Mouse (Mus musculus): ENCODE measurements around the gene Dbn1. TPM values are rescaled to one million over a fixed set of nuclear protein-coding genes. Genes with fewer than 3 reads are reported as not detected.

The Dbn1 gene
- polyA plus RNA-seq, 1 experiment from 2014 or later, result 43.0 TPM

- H3K27me3 ChIP-seq (replicated peaks; ENCODE audit: insufficient read depth, low read length), result no peaks in the 10 kb centered on the region
- WGBS, result 64% methylated on average over 17 of the region's 18 CpGs
- H3K27ac ChIP-seq (ENCODE audit: low read length), result no peak overlapping the region
- H3K36me3 ChIP-seq (ENCODE audit: insufficient read depth, low read length), result peaks cover 22% of the 10 kb centered on the region; the same call in 1 of the 2 replicates
- DNase-seq (ENCODE audit: low spot score), result peak; percentile 46
- TF ChIP-seq CTCF (IDR thresholded peaks at IDR 0.05) (no peak), EP300 (IDR thresholded peaks at IDR 0.05) (no peak)
- H3K4me1 ChIP-seq (ENCODE audit: insufficient read depth, low read depth, low read length), result no peaks in the 10 kb centered on the region
- no peak overlapping the region for H3K9ac ChIP-seq (replicated peaks; ENCODE audit: low read depth)
- H3K4me3 ChIP-seq (ENCODE audit: low read depth, low read length), result no peak overlapping the region
- H3K9me3 ChIP-seq (ENCODE audit: low read length), result no peaks in the 10 kb centered on the region
- peak; percentile 35 for ATAC-seq
- H3K4me2 ChIP-seq (replicated peaks; ENCODE audit: low read depth, low read length), result 0 out of 2 replicates have a peak overlapping the region, but pooled peaks have one; percentile 11
Measured at GRCm38 (mm10) chr13:55527834-55528772, 40.2 kb upstream of the Dbn1 start.

GRCm38 (mm10) chr13:55527212-55527611 lies 39.3 kb upstream of the Dbn1 start:
- Histone ChIP-seq H3K27ac (ENCODE audit: low read length) (no peak overlapping the region), H3K9ac (replicated peaks; ENCODE audit: low read depth) (no peak overlapping the region), H3K36me3 (ENCODE audit: insufficient read depth, low read length) (peaks cover 21% of the 10 kb centered on the region; the same call in 1 of the 2 replicates), H3K27me3 (replicated peaks; ENCODE audit: insufficient read depth, low read length) (no peaks in the 10 kb centered on the region), H3K9me3 (ENCODE audit: low read length) (no peaks in the 10 kb centered on the region), H3K4me3 (ENCODE audit: low read depth, low read length) (no peak overlapping the region), H3K4me2 (replicated peaks; ENCODE audit: low read depth, low read length) (0 out of 2 replicates have a peak overlapping the region, but pooled peaks have one; percentile 11), H3K4me1 (ENCODE audit: insufficient read depth, low read depth, low read length) (no peaks in the 10 kb centered on the region)
- TF ChIP-seq CTCF (IDR thresholded peaks at IDR 0.05) (no peak), EP300 (IDR thresholded peaks at IDR 0.05) (no peak)
- 69% methylated on average over 16 of the region's 16 CpGs for WGBS
- DNase-seq (ENCODE audit: low spot score) (no peak), ATAC-seq (no peak)

- no peak overlapping the region for H3K4me2 ChIP-seq (replicated peaks; ENCODE audit: low read depth, low read length)
- no peak overlapping the region for H3K4me3 ChIP-seq (ENCODE audit: low read depth, low read length)
- no peaks in the 10 kb centered on the region for H3K9me3 ChIP-seq (ENCODE audit: low read length)
- H3K36me3 ChIP-seq (ENCODE audit: insufficient read depth, low read length), result peaks cover 10% of the 10 kb centered on the region; the same call in 1 of the 2 replicates
- no peak overlapping the region for H3K9ac ChIP-seq (replicated peaks; ENCODE audit: low read depth)
- DNase-seq (ENCODE audit: low spot score), result no peak
- TF ChIP-seq EP300 (IDR thresholded peaks at IDR 0.05) (no peak), CTCF (IDR thresholded peaks at IDR 0.05) (no peak)
- no peaks in the 10 kb centered on the region for H3K4me1 ChIP-seq (ENCODE audit: insufficient read depth, low read depth, low read length)
- H3K27ac ChIP-seq (ENCODE audit: low read length), result no peak overlapping the region
- no peaks in the 10 kb centered on the region for H3K27me3 ChIP-seq (replicated peaks; ENCODE audit: insufficient read depth, low read length)
- no peak for ATAC-seq
- 75% methylated on average over 16 of the region's 16 CpGs for WGBS
Measured at GRCm38 (mm10) chr13:55525733-55526553, 38.0 kb upstream of the Dbn1 start.

- no peaks in the 10 kb centered on the region for H3K4me1 ChIP-seq (ENCODE audit: insufficient read depth, low read depth, low read length)
- no peaks in the 10 kb centered on the region for H3K36me3 ChIP-seq (ENCODE audit: insufficient read depth, low read length)
- 86% methylated on average over 23 of the region's 23 CpGs for WGBS
- TF ChIP-seq CTCF (IDR thresholded peaks at IDR 0.05) (no peak), EP300 (IDR thresholded peaks at IDR 0.05) (no peak)
- no peaks in the 10 kb centered on the region for H3K9me3 ChIP-seq (ENCODE audit: low read length)
- DNase-seq (ENCODE audit: low spot score) (no peak), ATAC-seq (no peak)
- H3K9ac ChIP-seq (replicated peaks; ENCODE audit: low read depth), result no peak overlapping the region
- H3K4me3 ChIP-seq (ENCODE audit: low read depth, low read length), result no peak overlapping the region
- no peak overlapping the region for H3K27ac ChIP-seq (ENCODE audit: low read length)
- H3K4me2 ChIP-seq (replicated peaks; ENCODE audit: low read depth, low read length), result no peak overlapping the region
- no peaks in the 10 kb centered on the region for H3K27me3 ChIP-seq (replicated peaks; ENCODE audit: insufficient read depth, low read length)
Measured at GRCm38 (mm10) chr13:55523951-55524600, 36.2 kb upstream of the Dbn1 start.

GRCm38 (mm10) chr13:55523278-55523677 lies 35.4 kb upstream of the Dbn1 start:
- Histone ChIP-seq H3K4me3 (ENCODE audit: low read depth, low read length) (no peak overlapping the region), H3K9ac (replicated peaks; ENCODE audit: low read depth) (no peak overlapping the region), H3K36me3 (ENCODE audit: insufficient read depth, low read length) (no peaks in the 10 kb centered on the region), H3K4me1 (ENCODE audit: insufficient read depth, low read depth, low read length) (no peaks in the 10 kb centered on the region), H3K27me3 (replicated peaks; ENCODE audit: insufficient read depth, low read length) (no peaks in the 10 kb centered on the region), H3K27ac (ENCODE audit: low read length) (no peak overlapping the region), H3K9me3 (ENCODE audit: low read length) (no peaks in the 10 kb centered on the region), H3K4me2 (replicated peaks; ENCODE audit: low read depth, low read length) (no peak overlapping the region)
- ATAC-seq (peak; percentile 64), DNase-seq (ENCODE audit: low spot score) (no peak)
- no peak for TF ChIP-seq EP300 (IDR thresholded peaks at IDR 0.05)
- WGBS, result 63% methylated on average over 16 of the region's 17 CpGs

GRCm38 (mm10) chr13:55522730-55523129 lies 34.8 kb upstream of the Dbn1 start:
- no peak for DNase-seq (ENCODE audit: low spot score)
- Histone ChIP-seq H3K27ac (ENCODE audit: low read length) (no peak overlapping the region), H3K4me2 (replicated peaks; ENCODE audit: low read depth, low read length) (no peak overlapping the region), H3K9me3 (ENCODE audit: low read length) (no peaks in the 10 kb centered on the region), H3K36me3 (ENCODE audit: insufficient read depth, low read length) (no peaks in the 10 kb centered on the region), H3K4me1 (ENCODE audit: insufficient read depth, low read depth, low read length) (no peaks in the 10 kb centered on the region), H3K27me3 (replicated peaks; ENCODE audit: insufficient read depth, low read length) (no peaks in the 10 kb centered on the region), H3K4me3 (ENCODE audit: low read depth, low read length) (no peak overlapping the region), H3K9ac (replicated peaks; ENCODE audit: low read depth) (no peak overlapping the region)
- TF ChIP-seq EP300 (IDR thresholded peaks at IDR 0.05), result no peak
- no peak for TF ChIP-seq CTCF (IDR thresholded peaks at IDR 0.05)
- ATAC-seq, result no peak
- 57% methylated on average over 8 of the region's 8 CpGs for WGBS
